Mouse (Mus musculus) intestine, postnatal 0 days (tissue): ENCODE results near the gene Hif3a. TPM values are rescaled to one million over a fixed set of nuclear protein-coding genes. Genes with fewer than 3 reads are reported as not detected.
A peak's percentile ranks its signal among the peaks of the same experiment; 100 is the strongest.

Experiments used
- ATAC-seq: fragments of 200-750 bp; cut with Nextera tagmentation; 2 replicates; pipeline ENCODE4 v1.8.0; 2017; ENCODE audit warnings: mild to moderate bottlenecking, moderate TSS enrichment, moderate library complexity
- H3K27ac ChIP-seq: fragments of 300-500 bp; sonication (generic); 2 replicates; pipeline ENCODE4 v1.5.1; 2014; ENCODE audit warnings: mild to moderate bottlenecking, low read depth, low read length, moderate library complexity
- H3K27me3 ChIP-seq: fragments of 300-500 bp; sonication (generic); replicated peaks from 2 replicates; pipeline ENCODE4 v1.6.1; 2014; ENCODE audit warnings: low read length, mixed read lengths; ENCODE audit not compliant: control insufficient read depth, insufficient read depth
- H3K36me3 ChIP-seq: fragments of 300-500 bp; sonication (generic); 2 replicates; pipeline ENCODE4 v1.6.1; 2014; ENCODE audit warnings: mild to moderate bottlenecking, moderate library complexity; ENCODE audit not compliant: control insufficient read depth, insufficient read depth
- H3K4me1 ChIP-seq: fragments of 300-500 bp; sonication (generic); replicated peaks from 2 replicates; pipeline ENCODE4 v1.6.1; 2014; ENCODE audit warnings: antibody characterized with exemption, low read length, mixed read lengths; ENCODE audit not compliant: control insufficient read depth, insufficient read depth
- H3K4me2 ChIP-seq: fragments of 300-500 bp; sonication (generic); replicated peaks from 2 replicates; pipeline ENCODE4 v1.6.1; 2014; ENCODE audit warnings: low read depth, mild to moderate bottlenecking, moderate library complexity
- H3K4me3 ChIP-seq: fragments of 300-500 bp; sonication (generic); 2 replicates; pipeline ENCODE4 v1.5.1; 2014; ENCODE audit warnings: low read depth, low read length
- H3K9ac ChIP-seq: fragments of 300-500 bp; sonication (generic); 2 replicates; pipeline ENCODE4 v1.6.1; 2014; ENCODE audit warnings: mild to moderate bottlenecking, low read depth, low read length
- H3K9me3 ChIP-seq: fragments of 300-500 bp; sonication (generic); 2 replicates; pipeline ENCODE4 v1.6.1; 2016; ENCODE audit warnings: mixed run types; ENCODE audit not compliant: control insufficient read depth
- CTCF ChIP-seq: sonication (generic); IDR thresholded peaks from 2 replicates; pipeline ENCODE4 v1.5.1; 2016; ENCODE audit warnings: low read depth, mild to moderate bottlenecking, control low read depth, antibody characterized with exemption, moderate library complexity
- WGBS: fragments of 180-500 bp; shearing (Covaris S2); extraction: QIAGEN DNeasy Blood & Tissue Kit; methylation state at CpG from one replicate; pipeline ENCODE4 v1.1.7; 2014; 5-methylcytosine and 5-hydroxymethylcytosine counted together
- polyA plus RNA-seq: library from polyadenylated mRNA; unstranded; fragments of >200 nt; fragmentation: Nextera tagmentation; extraction: Ambion mirVana; gene quantifications from 2 replicates; pipeline ENCODE4 v1.2.1, GENCODE M21; 2015

Gene Hif3a
- polyA plus RNA-seq, 1 experiment from 2014 or later = 18.4 TPM

DNA sequence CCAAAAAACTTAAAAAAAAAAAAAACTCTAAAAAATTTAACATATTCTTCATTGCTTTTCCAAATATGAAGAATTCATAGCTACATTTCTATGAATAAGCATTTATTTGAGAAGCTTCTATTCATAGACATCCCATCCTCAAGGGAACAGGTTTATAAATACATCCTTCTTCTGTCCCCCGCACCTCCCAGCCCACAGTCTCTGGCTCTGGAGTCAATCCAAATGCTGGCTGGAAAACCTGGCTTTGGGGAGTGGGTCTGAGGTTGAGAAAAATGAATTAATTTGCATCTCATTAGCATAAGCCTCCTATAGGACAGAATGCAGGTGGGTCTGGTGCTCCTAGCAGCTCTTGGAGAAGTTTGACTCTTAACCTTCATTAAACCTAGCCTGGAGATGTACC is 16.5 kb downstream of the Hif3a start:
- Histone ChIP-seq H3K27me3 (no peaks in the 10 kb centered on the region), H3K4me3 (no peak overlapping the region), H3K4me2 (no peak overlapping the region), H3K4me1 (no peaks in the 10 kb centered on the region), H3K9ac (no peak overlapping the region), H3K9me3 (no peaks in the 10 kb centered on the region), H3K36me3 (peaks cover 80% of the 10 kb centered on the region), H3K27ac (no peak overlapping the region)
- 68% methylated on average over 1 of the region's 1 CpGs for WGBS
- no peak for TF ChIP-seq CTCF
- no peak for ATAC-seq

DNA sequence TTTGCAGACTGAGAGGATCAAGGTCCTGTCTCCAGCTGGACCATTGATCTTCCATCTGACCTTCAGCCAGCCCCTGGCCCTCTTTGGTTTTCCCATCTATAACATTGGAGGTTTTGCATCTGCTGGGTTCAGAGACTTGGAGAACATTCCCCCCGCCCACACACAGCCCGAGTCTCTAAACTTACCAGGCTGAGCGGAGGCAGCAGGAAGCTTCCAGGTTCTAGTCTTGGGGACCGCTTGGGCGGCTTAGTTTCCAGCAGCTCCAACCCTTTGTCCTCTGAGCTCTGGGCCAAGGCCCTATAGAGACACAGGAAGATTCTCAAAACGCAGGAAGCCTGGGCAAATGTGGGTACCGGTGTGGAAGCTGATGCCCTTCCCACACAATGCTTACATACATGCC is 22.9 kb downstream of the Hif3a start:
- Histone ChIP-seq H3K4me1 (no peaks in the 10 kb centered on the region), H3K27me3 (no peaks in the 10 kb centered on the region), H3K27ac (no peak overlapping the region), H3K4me2 (no peak overlapping the region), H3K36me3 (peaks cover 92% of the 10 kb centered on the region), H3K9ac (no peak overlapping the region), H3K9me3 (no peaks in the 10 kb centered on the region), H3K4me3 (no peak overlapping the region)
- WGBS = 93% methylated on average over 7 of the region's 7 CpGs
- no peak for ATAC-seq
- no peak for TF ChIP-seq CTCF

DNA sequence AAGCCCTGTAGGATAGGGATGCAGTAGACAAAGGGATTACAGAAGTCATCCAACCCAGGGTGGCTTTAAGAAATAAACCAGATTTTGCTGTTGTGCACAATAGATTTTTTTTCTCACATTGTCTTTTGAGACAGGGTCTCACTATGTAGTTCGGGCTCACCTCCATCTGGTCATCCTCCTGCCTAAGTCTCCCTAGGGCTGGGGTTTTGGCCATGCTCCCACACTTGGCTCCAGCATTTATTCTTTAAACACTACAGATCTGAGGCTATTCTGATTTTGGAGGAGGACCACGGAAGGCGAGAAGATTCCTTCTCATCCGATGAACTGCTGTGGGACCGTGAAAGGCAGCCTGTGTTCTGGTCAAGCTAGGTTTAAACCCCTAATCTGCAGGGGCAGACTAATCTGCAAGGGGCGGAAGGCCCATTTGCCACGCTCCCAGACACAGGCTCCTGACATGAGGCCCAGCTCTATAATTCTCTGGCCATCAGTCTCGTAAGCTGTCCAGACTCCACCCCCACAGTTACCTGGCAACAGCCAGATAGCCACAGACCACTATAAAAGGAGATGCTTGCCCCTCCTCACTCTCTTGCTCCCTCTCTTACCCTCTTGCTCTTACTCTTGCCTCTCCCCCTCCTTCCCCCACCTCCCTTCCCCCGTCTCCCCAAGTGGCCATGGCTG is 24.1 kb downstream of the Hif3a start:
- no peaks in the 10 kb centered on the region for H3K9me3 ChIP-seq
- peaks cover 92% of the 10 kb centered on the region for H3K36me3 ChIP-seq
- WGBS = 64% methylated on average over 9 of the region's 9 CpGs
- no peak overlapping the region for H3K4me3 ChIP-seq
- ATAC-seq = no peak
- no peaks in the 10 kb centered on the region for H3K4me1 ChIP-seq
- H3K27ac ChIP-seq = no peak overlapping the region
- H3K4me2 ChIP-seq = no peak overlapping the region
- no peak overlapping the region for H3K9ac ChIP-seq
- H3K27me3 ChIP-seq = no peaks in the 10 kb centered on the region
- no peak for TF ChIP-seq CTCF

DNA sequence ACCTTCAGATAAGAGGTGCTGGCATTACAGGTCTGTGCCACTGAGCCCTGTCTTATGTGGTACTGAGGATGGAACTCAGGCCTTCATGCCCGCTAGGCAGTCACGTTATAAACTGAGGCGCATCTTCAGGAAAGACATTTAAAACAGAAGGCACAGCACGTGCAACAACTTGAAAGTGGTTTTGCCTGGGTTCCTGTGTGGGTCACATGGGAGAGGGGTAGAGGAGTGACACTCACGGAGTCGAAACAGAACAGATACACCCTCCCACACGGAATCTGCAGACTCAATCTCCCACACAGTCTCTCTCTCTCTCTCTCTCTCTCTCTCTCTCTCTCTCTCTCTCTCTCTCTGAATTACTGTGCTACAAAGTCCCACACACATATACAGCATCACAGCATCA is 32.0 kb downstream of the Hif3a start:
- Histone ChIP-seq H3K36me3 (peaks cover 49% of the 10 kb centered on the region), H3K4me3 (no peak overlapping the region), H3K9ac (no peak overlapping the region), H3K27me3 (no peaks in the 10 kb centered on the region), H3K4me1 (peaks cover 6% of the 10 kb centered on the region; the same call in 1 of the 2 replicates), H3K9me3 (no peaks in the 10 kb centered on the region), H3K27ac (no peak overlapping the region), H3K4me2 (no peak overlapping the region)
- ATAC-seq = no peak
- WGBS = 77% methylated on average over 7 of the region's 7 CpGs
- no peak for TF ChIP-seq CTCF

DNA sequence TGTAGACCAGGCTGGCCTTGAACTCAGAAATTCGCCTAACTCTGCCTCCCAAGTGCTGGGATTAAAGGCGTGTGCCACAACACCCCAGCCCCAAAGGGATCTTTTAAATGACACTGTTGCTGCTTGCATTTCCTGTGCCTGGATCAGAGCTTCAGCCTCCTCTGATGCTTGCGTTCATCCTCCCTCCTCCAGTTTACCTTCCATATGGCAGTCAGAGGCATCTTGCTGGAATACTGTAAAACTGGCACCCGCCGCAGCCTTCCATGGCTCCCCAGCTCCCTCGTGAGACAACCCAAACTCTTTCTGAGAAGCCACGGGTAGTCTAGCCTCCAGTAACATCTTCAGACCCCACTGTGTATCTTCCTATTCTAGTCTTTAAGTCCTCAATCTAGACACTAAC is 33.3 kb downstream of the Hif3a start:
- ATAC-seq = no peak
- 78% methylated on average over 7 of the region's 7 CpGs for WGBS
- Histone ChIP-seq H3K4me1 (peaks cover 15% of the 10 kb centered on the region), H3K4me2 (no peak overlapping the region), H3K9ac (no peak overlapping the region), H3K4me3 (no peak overlapping the region), H3K9me3 (no peaks in the 10 kb centered on the region), H3K36me3 (peaks cover 35% of the 10 kb centered on the region), H3K27me3 (no peaks in the 10 kb centered on the region), H3K27ac (no peak overlapping the region)
- no peak for TF ChIP-seq CTCF

DNA sequence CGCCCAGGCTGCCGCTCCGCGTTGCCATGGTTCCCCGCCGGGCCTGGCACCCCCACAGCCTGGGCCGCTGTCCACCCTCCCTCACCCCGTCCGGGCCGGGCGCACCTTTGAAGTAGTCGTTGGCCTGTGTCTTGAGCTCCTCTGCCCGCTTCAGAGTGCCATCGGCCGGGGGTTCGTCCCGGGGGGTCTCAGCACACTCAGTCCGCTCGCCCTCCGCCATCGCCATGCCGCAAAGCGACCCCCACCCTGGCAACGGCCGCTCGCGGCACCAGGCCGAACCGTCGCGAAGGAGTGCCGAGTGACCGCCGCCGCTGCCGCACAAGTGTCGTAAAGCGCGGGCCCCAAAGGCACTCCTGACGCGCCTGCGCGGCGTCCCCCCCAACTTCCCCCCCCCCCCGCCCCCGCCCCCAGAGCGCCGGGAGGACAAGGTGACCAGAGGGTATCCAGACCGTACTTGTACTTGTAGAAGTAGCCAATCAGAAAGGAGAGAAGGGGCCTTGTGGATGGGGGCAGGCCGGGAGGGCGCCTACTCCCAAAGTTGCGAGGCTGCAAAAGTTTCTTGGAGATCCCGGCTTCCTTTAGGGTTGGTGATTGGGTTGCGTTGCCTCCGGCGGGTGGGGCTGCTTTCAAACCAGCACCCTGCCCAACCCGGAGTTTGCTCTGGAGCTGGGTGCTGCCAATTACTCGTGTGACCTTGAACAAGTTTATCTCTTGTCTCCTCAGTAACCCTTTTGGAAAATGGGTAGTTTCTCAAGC is 34.5 kb downstream of the Hif3a start, which contains the start of gene Ppp5c:
TSS of gene Ppp5c (minus strand) at position 337 of the 756 bp plus-strand sequence.
- TF ChIP-seq CTCF = no peak
- peak; percentile 78 for ATAC-seq
- H3K27me3 ChIP-seq = no peaks in the 10 kb centered on the region
- peak within 1 kb of the TSS; percentile 83 for H3K4me2 ChIP-seq
- peak within 1 kb of the TSS; percentile 79 for H3K27ac ChIP-seq
- H3K9me3 ChIP-seq = no peaks in the 10 kb centered on the region
- peak within 1 kb of the TSS; percentile 82 for H3K4me3 ChIP-seq
- WGBS = under 1% methylated on average over 55 of the region's 58 CpGs
- peak within 1 kb of the TSS; percentile 75 for H3K9ac ChIP-seq
- H3K36me3 ChIP-seq = peaks cover 30% of the 10 kb centered on the region
- peaks cover 20% of the 10 kb centered on the region for H3K4me1 ChIP-seq
